Mouse (Mus musculus) brain, embryonic 14.5 days (tissue): Measurements from ENCODE around the gene Amz1. TPM values are rescaled to one million over a fixed set of nuclear protein-coding genes. Genes with fewer than 3 reads are reported as not detected.

Experiments
- DNase-seq: peaks from one replicate; pipeline ENCODE4 v3.0.0-alpha.2; 2011; ENCODE audit warnings: low read depth
- CTCF ChIP-seq: fragments of 200-500 bp; IDR thresholded peaks from 2 replicates; pipeline ENCODE4 v1.5.1; 2012; ENCODE audit warnings: inconsistent platforms, mild to moderate bottlenecking, moderate library complexity, borderline replicate concordance; ENCODE audit not compliant: insufficient read depth, insufficient read length; ENCODE audit errors: extremely low read depth
- POLR2A ChIP-seq: fragments of 200-500 bp; IDR thresholded peaks from 2 replicates; pipeline ENCODE4 v1.6.1; 2012; ENCODE audit warnings: mild to moderate bottlenecking, inconsistent platforms, borderline replicate concordance; ENCODE audit not compliant: poor library complexity, insufficient read depth, insufficient read length, severe bottlenecking; ENCODE audit errors: extremely low read depth
- polyA plus RNA-seq: library from polyadenylated mRNA; depleted of rRNA; stranded (reverse); fragments of >200 nt; gene quantifications from 2 replicates; pipeline ENCODE4 v1.2.3, GENCODE M21; 2012

Amz1 gene
- polyA plus RNA-seq, 1 experiment: 3.2 TPM

DNA sequence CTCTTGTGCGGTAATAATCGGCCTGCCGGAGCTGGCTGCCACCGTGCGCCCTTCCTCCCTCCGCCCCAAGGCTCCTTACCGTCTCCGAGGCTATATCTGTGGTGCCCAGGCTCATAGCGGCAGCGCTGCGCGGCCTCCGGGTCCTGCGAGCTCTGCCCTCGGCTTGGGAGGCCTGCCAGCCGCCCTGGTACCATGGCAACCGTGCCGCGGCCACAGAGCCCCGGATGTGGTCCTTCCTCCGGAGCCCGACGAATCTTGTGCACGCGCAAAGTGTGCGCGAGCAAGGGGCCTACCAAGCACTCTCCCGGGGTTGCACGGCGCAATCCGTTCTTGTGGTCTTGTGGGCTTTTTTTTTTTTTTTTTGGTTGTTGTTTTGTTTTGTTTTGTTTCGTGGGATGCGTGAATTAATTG is 21.8 kb upstream of the Amz1 start, which contains the start of gene Iqce:
TSS of gene Iqce (minus strand) at position 276 of the 411 bp plus-strand sequence.
- TF ChIP-seq CTCF (no peak), POLR2A (peak; percentile 41; the same call in 1 of the 2 replicates)
- peak; percentile 97 for DNase-seq

DNA sequence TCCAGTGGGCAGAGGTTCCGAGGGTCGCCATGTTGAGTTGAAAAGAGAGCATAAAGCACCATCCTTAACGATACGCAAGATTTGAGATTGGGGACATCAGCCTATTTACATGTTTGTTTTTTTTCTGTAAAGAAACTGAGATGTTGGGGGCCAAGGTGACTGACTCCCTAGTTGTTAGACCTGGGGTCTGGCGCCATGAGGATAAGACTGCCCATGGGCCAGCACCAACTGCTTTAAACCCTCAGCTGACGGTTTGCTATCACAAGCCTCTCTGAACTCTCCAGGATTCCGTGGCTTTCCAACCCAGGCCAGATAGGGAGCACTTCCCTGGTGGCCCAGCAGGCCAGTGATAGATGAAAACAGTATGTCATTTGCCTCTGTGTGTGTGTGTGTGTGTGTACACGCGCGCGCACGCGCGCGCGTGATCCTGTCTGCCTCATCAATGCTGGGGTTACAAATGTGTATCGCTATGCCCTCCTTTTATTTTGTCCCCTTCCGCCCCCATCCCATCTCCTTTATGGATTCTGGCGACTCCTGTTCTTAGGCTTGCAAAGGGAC is 21.2 kb upstream of the Amz1 start:
- TF ChIP-seq CTCF: no peak
- TF ChIP-seq POLR2A: no peak
- no peak for DNase-seq

- no peak for TF ChIP-seq CTCF
- no peak for TF ChIP-seq POLR2A
Observed at GRCm38 (mm10) chr5:140703480-140704377, 20.2 kb upstream of the Amz1 start.

DNA sequence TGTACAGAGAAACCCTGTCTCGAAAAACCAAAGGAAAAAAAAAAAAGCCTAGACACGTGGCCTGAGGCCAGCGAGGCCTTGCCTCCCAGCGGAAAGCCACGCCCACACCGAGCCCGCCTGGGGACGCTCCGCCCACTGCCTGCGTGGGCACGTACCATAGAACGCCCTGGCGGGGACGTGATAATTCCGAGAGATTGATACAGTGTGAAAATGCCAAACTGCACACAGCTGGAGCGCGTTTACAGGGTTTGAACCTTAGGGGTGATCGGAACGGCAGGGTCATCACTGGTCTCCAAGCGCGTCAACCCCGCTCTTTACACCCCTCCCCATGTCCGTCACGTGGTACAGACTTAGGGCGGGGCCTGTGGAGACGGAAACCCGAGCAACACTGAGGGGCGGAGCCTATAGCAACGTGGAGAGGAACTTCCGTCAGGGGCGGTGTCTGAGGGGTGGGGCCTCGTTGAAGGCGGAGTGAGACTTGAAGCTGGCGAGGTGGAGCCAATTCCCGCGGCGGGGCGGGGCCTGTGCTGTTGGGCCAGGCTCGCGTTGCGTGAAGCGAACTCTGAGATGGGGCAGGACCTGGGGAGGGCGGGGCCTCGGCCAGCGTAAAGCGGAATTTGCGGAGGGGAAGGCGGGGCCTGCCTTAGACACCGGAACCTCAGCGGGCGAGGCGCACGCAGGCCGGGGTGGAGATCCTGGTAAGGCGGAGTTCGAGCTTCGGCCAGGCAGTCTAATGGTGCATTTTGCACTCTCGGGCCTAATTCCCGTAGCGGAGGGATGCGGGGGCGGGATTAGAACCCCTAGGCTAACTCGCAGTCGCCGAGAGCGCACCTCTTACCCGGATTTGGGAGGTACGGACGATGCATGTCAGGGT is 19.3 kb upstream of the Amz1 start, which contains the start of gene Brat1:
TSS of gene Brat1 (plus strand) at position 634 of the 874 bp plus-strand sequence.
- TF ChIP-seq POLR2A (peak; percentile 82; the same call in 1 of the 2 replicates), CTCF (no peak)
- peak; percentile 100 for DNase-seq

More at GRCm38 (mm10) chr5:140703480-140704377, 20.2 kb upstream of the Amz1 start:
- DNase-seq: no peak

GRCm38 (mm10) chr5:140705501-140706171 is 18.3 kb upstream of the Amz1 start:
- no peak for TF ChIP-seq POLR2A
- TF ChIP-seq CTCF: no peak
- no peak for DNase-seq

DNA sequence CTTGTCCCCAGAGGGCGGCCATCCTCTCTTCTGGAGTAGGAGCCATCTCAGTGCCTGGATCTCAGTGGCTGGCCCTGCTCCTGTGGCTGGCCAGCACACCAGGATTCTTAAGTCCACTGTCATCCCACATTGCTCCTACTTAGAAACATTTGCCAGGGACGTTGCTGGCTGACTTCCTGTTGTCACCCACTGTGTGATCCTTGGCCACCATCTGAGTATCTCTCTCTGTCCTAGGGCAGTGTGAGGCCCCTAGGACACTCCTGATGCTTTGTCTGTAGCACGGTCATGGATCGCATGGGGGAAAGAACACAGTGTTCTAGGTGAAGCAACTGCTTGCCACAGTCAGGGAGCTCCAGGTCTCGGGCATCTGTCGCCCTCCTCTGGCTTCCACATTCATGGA is 13.6 kb upstream of the Amz1 start:
- TF ChIP-seq CTCF (no peak), POLR2A (no peak)
- no peak for DNase-seq

GRCm38 (mm10) chr5:140711040-140711439 is 12.9 kb upstream of the Amz1 start:
- DNase-seq: no peak

GRCm38 (mm10) chr5:140720773-140721172 is 3.2 kb upstream of the Amz1 start:
- no peak for TF ChIP-seq CTCF
- no peak for TF ChIP-seq POLR2A
- no peak for DNase-seq

More at GRCm38 (mm10) chr5:140711040-140711439, 12.9 kb upstream of the Amz1 start:
- TF ChIP-seq POLR2A (no peak), CTCF (no peak)

GRCm38 (mm10) chr5:140722121-140722520 is 1.8 kb upstream of the Amz1 start:
- no peak for TF ChIP-seq POLR2A
- TF ChIP-seq CTCF: no peak
- no peak for DNase-seq

DNA sequence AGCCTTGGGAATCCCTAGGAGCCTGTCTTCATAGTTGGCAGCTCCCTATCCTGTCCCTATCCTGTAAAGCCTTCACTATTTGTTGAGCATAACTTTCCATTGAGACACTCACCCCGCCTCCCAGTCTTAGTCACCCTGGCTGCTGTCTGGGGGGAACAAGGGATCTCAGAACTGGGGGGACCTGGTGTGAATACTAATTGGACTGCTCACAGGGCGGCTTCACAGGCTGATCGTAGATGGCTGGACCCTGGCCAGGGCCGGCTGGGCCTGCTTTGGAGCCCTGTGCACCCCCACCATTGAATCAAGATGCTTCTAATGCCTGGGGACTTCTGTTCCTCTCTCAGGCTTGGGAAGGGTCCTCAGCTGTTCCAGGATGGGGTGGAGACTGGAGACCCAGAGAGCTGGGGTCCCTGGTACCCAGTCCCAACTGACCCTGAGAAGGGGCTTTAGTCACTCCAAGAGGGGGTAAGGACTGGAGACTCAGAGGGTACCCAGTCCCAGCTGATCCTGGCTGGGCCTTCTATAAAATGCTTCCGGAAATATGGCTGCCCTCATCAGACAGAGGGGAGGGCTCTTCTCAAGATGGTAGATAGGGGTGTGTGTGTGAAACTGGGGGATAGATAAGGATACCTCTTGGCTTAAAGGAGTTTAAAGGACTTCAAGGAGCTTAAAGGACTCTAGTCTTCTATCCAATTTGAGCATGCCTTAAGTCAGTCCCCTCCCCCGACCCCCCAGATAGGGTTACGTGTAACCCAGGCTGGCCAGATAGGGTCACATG is 2.3 kb downstream of the Amz1 start:
- TF ChIP-seq POLR2A (no peak), CTCF (no peak)
- DNase-seq: peak; percentile 96
